Mouse (Mus musculus) large intestine, adult 2 months (tissue): ENCODE data around the gene 4930435E12Rik. TPM values are rescaled to one million over a fixed set of nuclear protein-coding genes. Genes with fewer than 3 reads are reported as not detected.
A peak's percentile ranks its signal among the peaks of the same experiment; 100 is the strongest.

Source experiments
- DNase-seq: peaks from one replicate; pipeline ENCODE4 v3.0.0-alpha.2; 2012; ENCODE audit warnings: low read depth, low spot score
- WGBS: fragments of 180-500 bp; shearing (Covaris S2); methylation state at CpG from one replicate; pipeline ENCODE4 v1.1.7; 2018; 5-methylcytosine and 5-hydroxymethylcytosine counted together
- polyA plus RNA-seq: library from polyadenylated mRNA; depleted of rRNA; stranded (reverse); fragments of >200 nt; gene quantifications from 2 replicates; pipeline ENCODE4 v1.2.3, GENCODE M21; 2012; rRNA removed

4930435E12Rik gene
- polyA plus RNA-seq, 1 experiment = not detected

- 7% methylated on average over 12 of the region's 12 CpGs for WGBS
- peak; percentile 63 for DNase-seq
Observed at GRCm38 (mm10) chr16:38772906-38773496, 55.5 kb downstream of the 4930435E12Rik start.

DNA sequence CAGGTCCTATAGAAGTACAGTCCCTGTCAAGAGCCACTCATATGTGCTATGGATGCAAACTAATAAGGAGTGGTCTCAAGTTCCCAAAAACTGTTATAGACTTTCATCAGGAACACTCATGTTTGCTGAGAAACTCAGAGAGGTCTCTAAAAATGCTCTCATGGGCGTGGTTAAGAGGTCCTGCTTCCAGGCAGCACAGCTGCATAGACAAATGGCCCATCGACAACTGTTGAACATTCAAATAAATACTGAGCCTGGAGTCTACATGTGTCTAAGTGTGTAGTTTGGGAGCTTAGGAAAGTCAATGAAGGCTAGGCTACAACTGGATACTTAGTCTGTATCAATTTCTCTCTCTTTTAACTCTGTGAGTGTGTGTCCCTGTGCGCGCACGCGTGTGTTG is 57.4 kb downstream of the 4930435E12Rik start:
- 89% methylated on average over 6 of the region's 6 CpGs for WGBS
- DNase-seq = no peak

GRCm38 (mm10) chr16:38769529-38769928 is 59.0 kb downstream of the 4930435E12Rik start:
- WGBS = 31% methylated on average over 9 of the region's 9 CpGs
- DNase-seq = no peak

DNA sequence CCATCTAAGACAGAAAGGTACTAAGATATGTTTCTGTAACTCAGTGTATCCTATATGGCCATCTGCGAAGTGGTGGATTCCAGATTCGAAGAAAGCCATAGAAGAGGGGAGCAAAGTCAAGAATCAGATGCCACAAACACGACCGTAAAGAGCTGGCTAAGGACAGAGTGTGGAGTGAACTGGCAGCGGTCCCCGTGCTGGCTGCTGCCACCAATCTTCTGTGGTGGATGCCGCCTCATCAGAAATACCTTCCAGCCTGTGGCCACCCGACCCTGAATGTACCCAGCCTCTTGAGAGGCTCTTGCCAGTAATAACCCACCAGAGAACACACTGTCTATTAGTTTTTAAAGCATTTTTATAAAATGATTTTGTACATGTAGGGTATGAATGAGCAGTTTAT is 60.2 kb downstream of the 4930435E12Rik start:
- 93% methylated on average over 8 of the region's 8 CpGs for WGBS
- DNase-seq = no peak

GRCm38 (mm10) chr16:38767761-38768160 is 60.8 kb downstream of the 4930435E12Rik start:
- no peak for DNase-seq
- WGBS = 89% methylated on average over 8 of the region's 8 CpGs

DNA sequence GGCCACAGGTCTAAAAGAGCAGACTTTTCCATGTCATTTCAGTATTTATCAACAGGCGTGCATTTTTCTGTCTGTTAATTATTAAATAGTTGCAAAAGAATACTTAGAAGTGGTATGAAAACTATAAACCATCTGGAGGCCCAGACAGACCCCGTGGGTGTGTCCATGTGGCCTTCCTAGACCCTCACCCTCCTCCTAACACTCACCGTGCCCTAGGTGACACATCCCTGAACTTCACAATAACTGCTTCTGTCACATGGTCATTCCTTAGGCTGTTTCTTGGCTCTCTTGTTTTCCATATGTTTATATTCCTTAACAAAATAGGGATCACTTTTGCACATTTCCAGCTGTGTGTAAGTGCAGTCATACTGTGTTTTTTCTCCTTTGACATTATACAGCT is 61.9 kb downstream of the 4930435E12Rik start:
- WGBS = 49% methylated on average over 3 of the region's 3 CpGs
- no peak for DNase-seq

DNA sequence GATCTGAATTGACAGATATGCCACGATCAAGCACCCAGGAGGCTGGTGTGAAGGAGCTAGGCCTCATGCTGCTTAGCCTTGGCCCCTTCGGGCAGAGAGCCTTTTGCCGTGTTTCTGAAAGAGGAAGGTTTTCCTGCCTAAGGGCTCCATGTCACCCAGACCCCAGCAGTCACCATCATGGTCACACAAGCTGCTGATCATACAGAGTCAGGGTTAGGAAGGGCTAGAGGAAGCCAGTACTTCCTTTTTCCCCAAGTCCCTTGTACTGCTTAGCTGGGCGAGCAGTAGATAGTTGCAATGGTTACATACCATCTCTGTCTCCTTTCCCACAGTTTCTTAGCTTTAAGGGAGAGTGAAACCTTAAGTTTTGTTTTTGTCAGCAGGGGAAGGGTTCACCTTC is 65.0 kb downstream of the 4930435E12Rik start:
- WGBS = 80% methylated on average over 4 of the region's 4 CpGs
- no peak for DNase-seq

GRCm38 (mm10) chr16:38762401-38762800 is 66.1 kb downstream of the 4930435E12Rik start:
- DNase-seq = no peak
- WGBS = 90% methylated on average over 8 of the region's 8 CpGs

Other genes with a start within 250 kb of the 4930435E12Rik start
- 2.1 and 4.6 TPM in 2 replicates for gene Arhgap31, start 115.5 kb downstream of the 4930435E12Rik start, polyA plus RNA-seq
- gene B4galt4, start 86.5 kb downstream of the 4930435E12Rik start, polyA plus RNA-seq = 14.7 and 17.8 TPM in 2 replicates
- 9.1 and 10.3 TPM in 2 replicates for gene Upk1b, start 28.4 kb downstream of the 4930435E12Rik start, polyA plus RNA-seq
- gene Igsf11, start 63.9 kb upstream of the 4930435E12Rik start, polyA plus RNA-seq = 0.30 and 0.67 TPM in 2 replicates